Mouse (Mus musculus): ENCODE measurements around the gene Lypd6. TPM values are rescaled to one million over a fixed set of nuclear protein-coding genes. Genes with fewer than 3 reads are reported as not detected.

Gene Lypd6
- polyA plus RNA-seq, 1 experiment, result 3.9 TPM

GRCm38 (mm10) chr2:50165277-50165676 is 99.0 kb downstream of the Lypd6 start:
- TF ChIP-seq POLR2A (IDR thresholded peaks at IDR 0.05; ENCODE audit: insufficient read length, low read depth) (no peak), POLR2AphosphoS2 (IDR thresholded peaks at IDR 0.05; ENCODE audit: insufficient read length, low read depth) (no peak), MAX (IDR thresholded peaks at IDR 0.05; ENCODE audit: low read depth) (no peak), MYOD1 (IDR thresholded peaks at IDR 0.05; ENCODE audit: control insufficient read depth in 1 of 3, insufficient read length in 2 of 3, low read depth in 2 of 3) (no peak), USF1 (IDR thresholded peaks at IDR 0.05; ENCODE audit: low read depth) (no peak), CEBPB (IDR thresholded peaks at IDR 0.05; ENCODE audit: insufficient read depth, poor library complexity, severe bottlenecking) (no peak), TCF3 (IDR thresholded peaks at IDR 0.05; ENCODE audit: insufficient read length, low read depth) (no peak), MYOG (IDR thresholded peaks at IDR 0.05; ENCODE audit: control insufficient read depth in 1 of 3, insufficient read depth in 1 of 3, insufficient read length in 2 of 3, low read depth in 2 of 3) (no peak), SRF (IDR thresholded peaks at IDR 0.05; ENCODE audit: control insufficient read depth, insufficient read length, low read depth) (no peak), TCF12 (IDR thresholded peaks at IDR 0.05; ENCODE audit: insufficient read depth, poor library complexity, severe bottlenecking) (no peak), E2F4 (IDR thresholded peaks at IDR 0.05; ENCODE audit: insufficient read depth) (no peak), REST (IDR thresholded peaks at IDR 0.05; ENCODE audit: insufficient read depth, insufficient read length) (no peak)
- no peaks in the 10 kb centered on the region for H3K36me3 ChIP-seq (ENCODE audit: control insufficient read depth, insufficient read depth)
- H3ac ChIP-seq (ENCODE audit: control insufficient read depth, insufficient read length), result no peak overlapping the region

DNA sequence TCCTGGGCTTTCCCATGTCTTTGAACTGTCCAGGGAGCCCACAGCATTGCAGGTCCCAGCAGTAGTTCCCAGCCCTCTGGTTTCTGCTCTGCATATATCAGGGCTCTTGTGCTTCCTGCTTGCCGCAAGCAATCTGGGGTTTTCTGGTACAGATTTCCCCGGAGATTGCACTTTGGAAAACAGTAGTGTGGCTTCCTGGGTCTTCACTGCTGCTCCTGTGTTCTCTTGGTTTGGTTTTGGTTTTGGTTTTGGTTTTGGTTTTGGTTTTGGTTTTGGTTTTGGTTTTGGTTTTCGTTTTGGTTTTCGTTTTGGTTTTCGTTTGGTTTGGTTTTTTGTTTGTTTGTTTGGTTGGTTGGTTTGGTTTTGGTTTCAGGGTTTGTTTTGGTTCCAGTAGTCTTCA is 99.9 kb downstream of the Lypd6 start:
- TF ChIP-seq MAX (IDR thresholded peaks at IDR 0.05; ENCODE audit: low read depth) (no peak), MYOD1 (IDR thresholded peaks at IDR 0.05; ENCODE audit: control insufficient read depth in 1 of 3, insufficient read length in 2 of 3, low read depth in 2 of 3) (no peak), E2F4 (IDR thresholded peaks at IDR 0.05; ENCODE audit: insufficient read depth) (no peak), TCF3 (IDR thresholded peaks at IDR 0.05; ENCODE audit: insufficient read length, low read depth) (no peak), REST (IDR thresholded peaks at IDR 0.05; ENCODE audit: insufficient read depth, insufficient read length) (no peak), POLR2A (IDR thresholded peaks at IDR 0.05; ENCODE audit: insufficient read length, low read depth) (no peak), TCF12 (IDR thresholded peaks at IDR 0.05; ENCODE audit: insufficient read depth, poor library complexity, severe bottlenecking) (no peak), SRF (IDR thresholded peaks at IDR 0.05; ENCODE audit: control insufficient read depth, insufficient read length, low read depth) (no peak), USF1 (IDR thresholded peaks at IDR 0.05; ENCODE audit: low read depth) (no peak), MYOG (IDR thresholded peaks at IDR 0.05; ENCODE audit: control insufficient read depth in 1 of 3, insufficient read depth in 1 of 3, insufficient read length in 2 of 3, low read depth in 2 of 3) (no peak), CEBPB (IDR thresholded peaks at IDR 0.05; ENCODE audit: insufficient read depth, poor library complexity, severe bottlenecking) (no peak), POLR2AphosphoS2 (IDR thresholded peaks at IDR 0.05; ENCODE audit: insufficient read length, low read depth) (no peak)
- Histone ChIP-seq H3K27me3 (ENCODE audit: control insufficient read depth, insufficient read depth, insufficient read length) (no peaks in the 10 kb centered on the region), H3K4me2 (ENCODE audit: low read depth) (no peak overlapping the region), H3ac (ENCODE audit: control insufficient read depth, insufficient read length) (no peak overlapping the region), H3K36me3 (ENCODE audit: control insufficient read depth, insufficient read depth) (no peaks in the 10 kb centered on the region), H3K4me3 (no peak overlapping the region), H3K79me2 (ENCODE audit: control insufficient read depth, insufficient read depth) (no peaks in the 10 kb centered on the region)

More at GRCm38 (mm10) chr2:50165277-50165676, 99.0 kb downstream of the Lypd6 start:
- H3K4me3 ChIP-seq, result no peak overlapping the region
- no peak overlapping the region for H3K4me2 ChIP-seq (ENCODE audit: low read depth)
- no peaks in the 10 kb centered on the region for H3K27me3 ChIP-seq (ENCODE audit: control insufficient read depth, insufficient read depth, insufficient read length)
- H3K79me2 ChIP-seq (ENCODE audit: control insufficient read depth, insufficient read depth), result no peaks in the 10 kb centered on the region

DNA sequence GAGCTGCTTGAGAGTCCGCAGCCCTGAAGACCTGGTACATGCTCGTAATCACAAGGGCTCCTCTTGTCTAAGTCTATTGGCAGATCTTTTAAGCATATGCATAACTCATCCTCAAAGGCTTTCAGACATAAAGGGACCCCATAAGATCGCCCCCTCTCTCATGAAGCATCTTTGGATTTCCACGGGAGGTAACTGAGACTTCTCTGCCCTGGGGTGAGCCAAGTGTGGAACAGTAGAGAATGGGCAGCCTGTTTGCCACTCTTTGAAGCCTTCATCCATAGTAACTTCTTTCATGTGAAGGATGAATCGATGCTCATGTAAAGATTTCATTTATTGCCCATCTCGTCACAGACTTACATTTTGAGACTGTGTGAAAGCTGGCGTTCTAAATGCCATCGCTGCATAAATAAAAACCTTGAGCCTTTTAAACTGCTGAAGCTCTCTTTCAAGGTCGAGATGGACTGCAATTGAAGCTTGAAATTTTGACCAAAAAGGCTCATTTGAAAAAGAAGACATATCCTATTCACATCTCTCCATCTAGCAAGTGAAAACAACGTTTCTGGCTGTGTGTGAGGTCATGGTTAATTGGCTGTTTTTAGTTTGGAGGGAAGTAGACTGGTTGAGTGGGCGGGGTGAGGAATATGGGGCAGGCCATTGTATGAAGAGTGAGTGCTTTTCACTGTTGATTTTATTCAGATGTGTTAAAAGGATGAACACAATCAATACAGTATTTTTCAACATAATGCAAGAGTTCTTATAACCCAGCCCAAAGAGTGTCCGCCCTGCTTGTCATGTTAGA is 107.7 kb downstream of the Lypd6 start:
- H3ac ChIP-seq (ENCODE audit: control insufficient read depth, insufficient read length), result no peak overlapping the region

GRCm38 (mm10) chr2:50175709-50176108 is 109.5 kb downstream of the Lypd6 start:
- Histone ChIP-seq H3K4me2 (ENCODE audit: low read depth) (no peak overlapping the region), H3K4me3 (no peak overlapping the region), H3ac (ENCODE audit: control insufficient read depth, insufficient read length) (no peak overlapping the region), H3K27me3 (ENCODE audit: control insufficient read depth, insufficient read depth, insufficient read length) (no peaks in the 10 kb centered on the region), H3K79me2 (ENCODE audit: control insufficient read depth, insufficient read depth) (no peaks in the 10 kb centered on the region), H3K36me3 (ENCODE audit: control insufficient read depth, insufficient read depth) (no peaks in the 10 kb centered on the region)
- no peak for TF ChIP-seq CEBPB (IDR thresholded peaks at IDR 0.05; ENCODE audit: insufficient read depth, poor library complexity, severe bottlenecking)

More for the DNA sequence above, 107.7 kb downstream of the Lypd6 start:
- Histone ChIP-seq H3K27me3 (ENCODE audit: control insufficient read depth, insufficient read depth, insufficient read length) (no peaks in the 10 kb centered on the region), H3K4me2 (ENCODE audit: low read depth) (no peak overlapping the region), H3K79me2 (ENCODE audit: control insufficient read depth, insufficient read depth) (no peaks in the 10 kb centered on the region), H3K36me3 (ENCODE audit: control insufficient read depth, insufficient read depth) (no peaks in the 10 kb centered on the region), H3K4me3 (no peak overlapping the region)
- TF ChIP-seq REST (IDR thresholded peaks at IDR 0.05; ENCODE audit: insufficient read depth, insufficient read length) (no peak), MAX (IDR thresholded peaks at IDR 0.05; ENCODE audit: low read depth) (no peak), SRF (IDR thresholded peaks at IDR 0.05; ENCODE audit: control insufficient read depth, insufficient read length, low read depth) (no peak), TCF12 (IDR thresholded peaks at IDR 0.05; ENCODE audit: insufficient read depth, poor library complexity, severe bottlenecking) (no peak), USF1 (IDR thresholded peaks at IDR 0.05; ENCODE audit: low read depth) (no peak), POLR2AphosphoS2 (IDR thresholded peaks at IDR 0.05; ENCODE audit: insufficient read length, low read depth) (no peak), POLR2A (IDR thresholded peaks at IDR 0.05; ENCODE audit: insufficient read length, low read depth) (no peak), E2F4 (IDR thresholded peaks at IDR 0.05; ENCODE audit: insufficient read depth) (no peak), MYOD1 (IDR thresholded peaks at IDR 0.05; ENCODE audit: control insufficient read depth in 1 of 3, insufficient read length in 2 of 3, low read depth in 2 of 3) (no peak), CEBPB (IDR thresholded peaks at IDR 0.05; ENCODE audit: insufficient read depth, poor library complexity, severe bottlenecking) (no peak), TCF3 (IDR thresholded peaks at IDR 0.05; ENCODE audit: insufficient read length, low read depth) (no peak), MYOG (IDR thresholded peaks at IDR 0.05; ENCODE audit: control insufficient read depth in 1 of 3, insufficient read depth in 1 of 3, insufficient read length in 2 of 3, low read depth in 2 of 3) (no peak)

All from myocyte (in vitro differentiated cells).